Mouse (Mus musculus): Measurements from ENCODE around the gene Nell2. TPM values are rescaled to one million over a fixed set of nuclear protein-coding genes. Genes with fewer than 3 reads are reported as not detected.
"Not testable (repeated sequence)": the region's sequence is repeated elsewhere in the genome, so short reads cannot be mapped to it uniquely, and the experiment has no call there.

The Nell2 gene
- polyA plus RNA-seq, 1 experiment = 319 TPM

GRCm38 (mm10) chr15:95527461-95527947 is 855 bp downstream of the Nell2 start:
- Histone ChIP-seq H3K4me3 (ENCODE audit: insufficient read depth, low read length) (peak overlapping the region; percentile 84), H3K27ac (ENCODE audit: insufficient read depth, low read length) (peak overlapping the region; percentile 83)

DNA sequence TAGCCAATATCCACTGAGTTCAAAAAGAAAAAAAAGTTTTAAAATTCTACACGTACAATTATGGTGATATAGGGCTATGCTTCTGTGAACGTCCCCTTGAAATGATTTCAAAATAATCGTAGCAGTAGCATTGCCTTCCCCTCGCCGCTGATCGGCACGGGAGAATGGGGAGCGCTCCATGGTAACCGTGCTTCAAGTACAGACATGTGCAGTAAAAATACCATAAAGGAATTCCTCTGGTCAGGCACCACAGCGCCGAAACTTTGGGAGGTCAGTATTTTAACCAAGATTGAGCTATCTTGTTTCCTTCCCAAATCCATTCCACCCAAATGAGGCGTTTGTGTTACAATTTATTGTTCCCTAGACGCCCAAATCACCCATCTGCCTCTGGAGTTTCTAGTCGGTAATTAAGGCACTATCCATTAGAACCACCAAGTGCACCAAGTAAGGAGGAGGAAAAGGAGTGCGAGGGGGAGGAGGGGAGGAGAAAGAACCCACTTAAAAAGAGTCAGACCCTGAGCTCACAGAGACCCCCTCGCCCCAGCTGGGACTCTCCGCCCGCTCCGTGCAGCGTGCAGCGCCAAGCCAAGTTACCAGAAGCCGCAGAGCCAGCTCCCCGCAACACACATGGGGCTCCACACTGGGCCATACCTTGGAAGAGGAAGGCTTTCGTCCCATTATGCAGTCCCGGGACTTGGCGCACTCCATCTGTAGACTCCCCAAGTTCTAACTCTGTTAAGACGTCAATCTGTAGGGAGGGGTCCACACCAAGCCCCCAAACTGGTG is 1.5 kb downstream of the Nell2 start:
- H3K27ac ChIP-seq (ENCODE audit: insufficient read depth, low read length) = peak overlapping the region; percentile 83
- no peak for TF ChIP-seq CTCF (IDR thresholded peaks at IDR 0.05; ENCODE audit: extremely low read depth, insufficient read depth, low read length)
- TF ChIP-seq POLR2A (IDR thresholded peaks at IDR 0.05; ENCODE audit: extremely low read depth, insufficient read depth, low read length) = no peak
- H3K4me1 ChIP-seq (ENCODE audit: control insufficient read depth, insufficient read depth, low read length) = peaks cover 2% of the 10 kb centered on the region; the same call in 1 of the 2 replicates
- peak overlapping the region; percentile 84 for H3K4me3 ChIP-seq (ENCODE audit: insufficient read depth, low read length)

More at GRCm38 (mm10) chr15:95527461-95527947, 855 bp downstream of the Nell2 start:
- TF ChIP-seq POLR2A (IDR thresholded peaks at IDR 0.05; ENCODE audit: extremely low read depth, insufficient read depth, low read length) = no peak
- no peak for TF ChIP-seq CTCF (IDR thresholded peaks at IDR 0.05; ENCODE audit: extremely low read depth, insufficient read depth, low read length)
- H3K4me1 ChIP-seq (ENCODE audit: control insufficient read depth, insufficient read depth, low read length) = peaks cover 2% of the 10 kb centered on the region; the same call in 1 of the 2 replicates

DNA sequence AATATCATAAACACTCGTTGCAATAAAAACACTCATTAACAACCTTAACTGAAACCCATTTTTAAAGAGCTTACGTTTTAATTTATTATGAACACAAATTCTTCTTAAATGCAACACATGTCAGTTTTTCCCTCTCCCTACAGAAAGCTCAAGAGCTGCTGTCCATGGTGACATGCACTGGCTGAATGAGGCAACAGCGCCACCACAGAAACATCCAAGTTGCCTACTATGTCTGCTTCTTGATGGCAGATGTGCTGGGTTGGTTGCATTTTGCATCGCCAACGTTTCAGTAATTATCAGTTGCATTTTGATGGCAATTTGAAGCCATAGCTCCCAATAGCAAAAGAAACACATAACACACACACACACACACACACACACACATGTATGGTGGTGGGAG is 2.4 kb downstream of the Nell2 start:
- Histone ChIP-seq H3K4me1 (ENCODE audit: control insufficient read depth, insufficient read depth, low read length) (peaks cover 2% of the 10 kb centered on the region; the same call in 1 of the 2 replicates), H3K27ac (ENCODE audit: insufficient read depth, low read length) (no peak overlapping the region), H3K4me3 (ENCODE audit: insufficient read depth, low read length) (peak overlapping the region; percentile 84)
- TF ChIP-seq CTCF (IDR thresholded peaks at IDR 0.05; ENCODE audit: extremely low read depth, insufficient read depth, low read length) (peak; percentile 78), POLR2A (IDR thresholded peaks at IDR 0.05; ENCODE audit: extremely low read depth, insufficient read depth, low read length) (peak; percentile 55)

- TF ChIP-seq POLR2A (IDR thresholded peaks at IDR 0.05; ENCODE audit: extremely low read depth, insufficient read depth, low read length) (no peak), CTCF (IDR thresholded peaks at IDR 0.05; ENCODE audit: extremely low read depth, insufficient read depth, low read length) (no peak)
- H3K4me3 ChIP-seq (ENCODE audit: insufficient read depth, low read length) = no peak overlapping the region
- H3K27ac ChIP-seq (ENCODE audit: insufficient read depth, low read length) = 0 out of 2 replicates have a peak overlapping the region, but pooled peaks have one; percentile 71
- peaks cover 7% of the 10 kb centered on the region for H3K4me1 ChIP-seq (ENCODE audit: control insufficient read depth, insufficient read depth, low read length)
These were observed 10.2 kb downstream of the Nell2 start for GRCm38 (mm10) chr15:95518204-95518603.

GRCm38 (mm10) chr15:95513306-95513705 is 15.1 kb downstream of the Nell2 start:
- not testable (repeated sequence) for H3K4me1 ChIP-seq (ENCODE audit: control insufficient read depth, insufficient read depth, low read length); H3K4me3 ChIP-seq (ENCODE audit: insufficient read depth, low read length); H3K27ac ChIP-seq (ENCODE audit: insufficient read depth, low read length)

DNA sequence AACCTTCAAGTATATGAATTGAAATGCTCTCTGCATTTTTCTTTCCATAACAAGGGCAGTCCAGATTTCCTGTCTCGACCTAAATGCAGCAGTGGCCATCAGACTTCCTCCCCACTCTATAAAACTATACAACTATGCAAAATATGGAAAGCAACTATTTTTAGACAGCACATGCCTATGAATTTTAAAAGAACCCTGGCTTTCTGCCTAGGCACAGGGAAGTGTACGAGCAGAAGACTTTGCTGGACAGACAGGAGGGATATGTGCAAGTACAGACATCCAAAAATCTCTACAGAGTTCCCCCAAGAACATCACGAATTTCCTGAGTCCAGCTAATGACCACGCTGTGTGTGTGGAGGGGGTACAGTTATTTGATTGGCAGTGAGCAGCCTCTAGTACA is 32.7 kb downstream of the Nell2 start:
- no peak overlapping the region for H3K27ac ChIP-seq (ENCODE audit: insufficient read depth, low read length)
- TF ChIP-seq POLR2A (IDR thresholded peaks at IDR 0.05; ENCODE audit: extremely low read depth, insufficient read depth, low read length) = no peak
- no peak for TF ChIP-seq CTCF (IDR thresholded peaks at IDR 0.05; ENCODE audit: extremely low read depth, insufficient read depth, low read length)
- peaks cover 8% of the 10 kb centered on the region for H3K4me1 ChIP-seq (ENCODE audit: control insufficient read depth, insufficient read depth, low read length)
- no peak overlapping the region for H3K4me3 ChIP-seq (ENCODE audit: insufficient read depth, low read length)

GRCm38 (mm10) chr15:95495193-95495592 is 33.2 kb downstream of the Nell2 start:
- Histone ChIP-seq H3K4me1 (ENCODE audit: control insufficient read depth, insufficient read depth, low read length) (peaks cover 8% of the 10 kb centered on the region), H3K27ac (ENCODE audit: insufficient read depth, low read length) (no peak overlapping the region), H3K4me3 (ENCODE audit: insufficient read depth, low read length) (no peak overlapping the region)
- TF ChIP-seq CTCF (IDR thresholded peaks at IDR 0.05; ENCODE audit: extremely low read depth, insufficient read depth, low read length) = no peak
- TF ChIP-seq POLR2A (IDR thresholded peaks at IDR 0.05; ENCODE audit: extremely low read depth, insufficient read depth, low read length) = no peak

DNA sequence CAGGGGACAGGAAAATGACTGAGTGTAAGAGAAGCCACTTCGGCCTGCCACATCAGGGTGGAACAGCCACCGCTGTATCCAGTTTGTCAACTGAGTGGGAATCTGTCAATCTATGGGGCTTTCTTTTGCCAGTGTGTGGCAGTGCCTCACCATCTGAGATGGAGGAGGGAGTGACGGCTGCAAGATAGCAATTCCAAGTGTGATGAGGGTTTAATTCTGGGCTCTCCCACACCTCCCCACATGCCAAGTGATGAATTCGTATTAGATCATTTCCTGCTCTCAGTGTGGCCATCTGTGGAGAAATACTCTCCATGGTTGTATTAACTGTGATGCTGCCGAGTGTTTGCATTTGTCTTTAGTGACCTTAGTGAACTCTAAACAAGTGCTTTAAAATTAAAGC is 36.2 kb downstream of the Nell2 start:
- Histone ChIP-seq H3K27ac (ENCODE audit: insufficient read depth, low read length) (no peak overlapping the region), H3K4me1 (ENCODE audit: control insufficient read depth, insufficient read depth, low read length) (peaks cover 21% of the 10 kb centered on the region), H3K4me3 (ENCODE audit: insufficient read depth, low read length) (no peak overlapping the region)
- TF ChIP-seq POLR2A (IDR thresholded peaks at IDR 0.05; ENCODE audit: extremely low read depth, insufficient read depth, low read length) (no peak), CTCF (IDR thresholded peaks at IDR 0.05; ENCODE audit: extremely low read depth, insufficient read depth, low read length) (0 out of 2 replicates have a peak, but pooled peaks have one; percentile 0)

DNA sequence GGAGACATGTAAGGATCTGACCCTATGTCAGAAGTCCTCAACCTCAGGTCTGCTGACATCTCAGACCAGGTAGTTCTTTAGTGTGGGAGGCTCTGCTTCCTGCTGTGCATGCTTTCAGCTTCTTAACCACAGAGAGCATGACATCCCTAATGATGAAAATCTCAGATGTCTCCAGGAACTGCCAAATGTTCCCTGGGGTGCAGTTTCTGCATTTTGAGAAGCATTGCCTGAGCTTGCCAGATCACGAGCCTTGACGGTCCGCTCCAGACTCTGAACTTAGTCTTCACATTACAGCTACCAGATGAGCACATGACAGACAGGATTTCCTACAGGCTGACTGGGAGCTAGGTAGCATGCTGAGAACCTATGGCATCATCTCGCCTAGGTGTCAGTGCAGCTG is 39.2 kb downstream of the Nell2 start:
- Histone ChIP-seq H3K27ac (ENCODE audit: insufficient read depth, low read length) (0 out of 2 replicates have a peak overlapping the region, but pooled peaks have one; percentile 83), H3K4me1 (ENCODE audit: control insufficient read depth, insufficient read depth, low read length) (peaks cover 21% of the 10 kb centered on the region), H3K4me3 (ENCODE audit: insufficient read depth, low read length) (no peak overlapping the region)
- TF ChIP-seq POLR2A (IDR thresholded peaks at IDR 0.05; ENCODE audit: extremely low read depth, insufficient read depth, low read length) = no peak
- TF ChIP-seq CTCF (IDR thresholded peaks at IDR 0.05; ENCODE audit: extremely low read depth, insufficient read depth, low read length) = no peak

- H3K27ac ChIP-seq (ENCODE audit: insufficient read depth, low read length) = peak overlapping the region; percentile 83; the same call in 1 of the 2 replicates
- H3K4me3 ChIP-seq (ENCODE audit: insufficient read depth, low read length) = no peak overlapping the region
- TF ChIP-seq POLR2A (IDR thresholded peaks at IDR 0.05; ENCODE audit: extremely low read depth, insufficient read depth, low read length) (no peak), CTCF (IDR thresholded peaks at IDR 0.05; ENCODE audit: extremely low read depth, insufficient read depth, low read length) (no peak)
- H3K4me1 ChIP-seq (ENCODE audit: control insufficient read depth, insufficient read depth, low read length) = peaks cover 21% of the 10 kb centered on the region
These were observed 40.4 kb downstream of the Nell2 start for GRCm38 (mm10) chr15:95487961-95488360.

All from cortical plate, adult 2 months (tissue).